Mouse (Mus musculus) thymus, postnatal 10 days (tissue): Measurements from ENCODE around the gene Renbp.

ENCODE experiments used
- DNase-seq, 2 experiments: peaks; one replicate each; pipeline ENCODE4 v3.0.0; 2021; ENCODE audit warnings: low spot score in 2 of 2

Renbp gene

DNA sequence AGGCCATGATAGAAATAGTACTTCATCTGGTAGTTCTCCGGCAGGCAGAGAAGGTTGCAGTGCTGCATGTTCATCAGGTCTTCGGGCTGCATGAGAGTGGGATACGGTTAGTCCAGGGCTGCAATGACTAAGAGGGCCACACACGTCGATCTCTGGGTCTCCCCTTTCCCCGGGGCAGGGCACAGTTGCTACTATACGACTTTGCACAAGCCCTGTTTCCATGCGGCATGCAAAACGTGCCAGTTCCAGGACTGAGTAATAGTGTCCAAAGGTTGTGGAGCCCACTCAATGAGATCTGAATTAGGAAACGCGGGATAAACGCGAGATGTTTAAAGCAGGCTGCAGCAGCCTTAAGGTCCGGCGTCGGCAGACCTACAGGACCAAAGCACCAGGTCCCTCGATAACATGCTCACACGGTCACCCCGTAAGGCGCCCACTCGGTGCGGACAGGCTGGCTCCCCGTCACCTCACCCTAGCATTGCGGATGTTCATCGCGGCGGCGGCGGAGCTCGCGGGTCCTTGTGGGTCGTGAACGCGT, 9.3 kb downstream of the Renbp start:
- no peak for DNase-seq

DNA sequence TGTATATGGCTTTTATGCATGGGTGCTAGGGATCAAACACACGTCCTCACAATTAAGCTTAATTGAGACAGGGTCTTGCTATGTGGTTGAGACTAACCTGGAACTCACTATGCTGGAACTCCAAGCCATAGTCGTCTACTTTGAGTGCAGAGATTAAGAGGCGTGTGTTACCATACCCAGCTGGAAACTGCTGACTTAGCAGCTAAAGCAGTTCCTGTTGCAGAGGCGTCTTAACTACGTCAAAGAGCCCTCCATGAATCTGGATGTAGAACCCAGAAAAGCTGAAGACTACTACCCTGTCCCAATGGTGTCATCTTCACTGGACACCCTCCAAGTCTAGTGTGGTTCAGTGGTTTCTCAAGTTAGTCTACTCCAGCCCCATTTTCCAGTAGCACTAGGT, 12.0 kb downstream of the Renbp start:
- DNase-seq = no peak

DNA sequence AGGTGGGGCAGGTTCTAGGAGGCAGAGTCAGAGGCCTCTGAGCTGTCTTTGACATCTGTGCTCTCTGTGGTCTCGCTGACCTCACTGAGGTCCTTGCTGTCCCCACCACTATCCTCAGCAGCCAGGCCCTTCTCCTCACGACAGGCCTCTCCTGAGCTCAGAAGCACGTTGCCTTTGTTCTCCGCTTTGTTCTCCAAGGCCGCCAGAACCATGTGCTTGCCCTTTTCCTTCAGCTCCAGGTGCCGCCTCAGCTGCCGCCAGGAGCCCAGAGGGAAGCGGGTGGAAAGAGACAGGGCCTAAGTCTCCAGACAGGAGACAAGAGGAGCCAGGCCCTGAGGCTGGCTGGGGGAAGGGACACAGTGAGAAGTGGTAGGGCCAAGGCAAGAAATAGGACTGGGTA, 13.7 kb downstream of the Renbp start:
- DNase-seq = no peak

DNA sequence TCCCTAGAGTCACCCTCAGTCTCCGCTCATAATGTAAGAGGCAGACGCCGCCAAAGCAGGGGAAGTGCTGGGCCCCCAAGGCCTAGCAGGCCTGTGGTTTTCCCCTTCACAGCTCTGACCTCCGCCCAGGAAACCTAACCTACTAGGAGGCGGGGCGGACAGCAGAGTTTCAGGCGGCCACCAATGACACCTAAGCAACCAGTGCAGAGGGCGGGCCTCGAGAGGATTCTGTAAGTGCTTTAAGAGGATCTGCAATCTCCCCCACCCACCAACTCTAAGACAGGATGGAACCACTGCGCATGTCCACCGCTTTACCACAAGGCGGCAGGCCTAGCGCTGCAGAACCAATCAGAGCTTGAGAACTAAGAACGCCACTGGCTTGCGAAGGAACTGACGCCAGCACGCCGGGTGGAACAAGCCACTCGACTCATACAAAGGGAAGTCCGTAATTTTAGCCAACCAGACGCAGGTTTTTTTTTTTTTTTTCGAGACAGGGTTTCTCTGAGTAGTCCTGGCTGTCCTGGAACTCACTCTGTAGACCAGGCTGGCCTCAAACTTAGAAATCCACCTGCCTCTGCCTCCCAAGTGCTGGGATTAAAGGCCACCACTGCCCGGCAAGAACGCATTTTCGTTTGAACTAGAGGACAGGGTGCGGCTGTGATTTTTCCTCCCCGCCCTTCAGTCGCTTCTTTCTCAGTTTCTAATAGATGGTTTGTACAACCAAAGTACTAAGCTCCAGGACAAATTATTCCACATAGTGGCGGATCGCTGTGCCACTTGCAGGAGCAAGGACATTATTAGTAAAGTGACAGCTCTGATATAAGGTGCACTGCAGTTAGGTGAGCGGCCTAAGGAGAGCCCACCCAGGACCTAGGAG, 15.6 kb downstream of the Renbp start:
- DNase-seq = peak; percentile 83 to 90

DNA sequence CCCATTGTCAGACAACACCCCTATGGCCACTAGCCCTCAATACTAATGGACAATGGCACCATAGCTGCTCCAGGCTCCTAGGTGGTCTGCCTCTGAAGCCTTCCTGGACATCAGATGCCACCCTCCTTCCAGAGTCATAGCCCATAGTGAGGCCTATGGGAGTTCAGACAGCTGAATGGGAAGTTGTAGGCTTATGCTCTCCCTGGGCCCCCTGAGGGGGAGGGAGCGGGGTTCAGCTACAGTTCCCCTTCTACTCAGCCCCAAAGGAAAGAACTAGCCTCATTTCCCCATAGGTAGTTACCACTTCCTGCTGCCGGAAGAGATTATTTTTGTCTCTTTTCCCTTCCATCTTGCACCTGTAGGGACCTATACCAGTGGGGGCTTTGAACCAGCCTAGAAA, 19.1 kb downstream of the Renbp start:
- peak; percentile 62 to 70 for DNase-seq

DNA sequence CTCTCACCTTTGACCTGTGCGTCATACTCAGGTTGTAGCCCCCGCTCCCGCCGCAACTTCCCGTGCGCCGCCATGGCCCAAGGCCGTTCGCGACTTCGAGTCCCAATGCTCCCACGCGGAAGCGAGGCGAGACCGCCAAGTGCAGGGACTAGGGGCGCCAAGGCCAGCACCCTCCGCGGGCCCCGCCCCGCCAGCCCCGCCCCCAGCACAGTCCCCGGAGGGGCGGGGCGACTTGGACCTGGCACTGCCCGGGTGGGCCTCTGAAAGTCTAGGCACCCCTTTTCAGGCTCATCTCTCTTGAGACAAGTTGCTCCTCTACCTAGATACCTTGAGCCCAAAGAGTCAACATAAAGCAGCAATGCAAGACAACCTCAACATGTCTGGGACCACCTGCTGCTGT, 19.5 kb downstream of the Renbp start:
- peak; percentile 73 to 79 for DNase-seq

DNA sequence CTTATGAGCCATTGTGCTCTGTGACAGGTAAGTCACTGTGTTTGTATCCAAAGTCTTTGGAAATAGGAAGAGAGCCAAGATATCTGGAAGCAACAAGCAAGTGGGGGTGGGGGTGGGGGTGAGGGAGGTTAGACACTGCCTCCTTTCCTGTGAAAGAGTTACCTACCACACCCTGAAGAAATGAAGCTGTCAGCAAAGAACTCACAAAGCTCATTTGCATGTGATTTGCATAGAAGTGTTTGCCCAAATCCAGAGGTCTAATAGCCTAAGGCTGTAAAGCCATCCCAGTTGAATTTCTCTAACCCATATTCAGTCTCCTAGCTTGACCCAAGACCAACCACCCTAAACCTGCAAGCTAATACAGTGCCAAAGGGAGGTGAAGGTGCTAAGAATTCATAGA, 20.2 kb downstream of the Renbp start:
- DNase-seq = no peak

DNA sequence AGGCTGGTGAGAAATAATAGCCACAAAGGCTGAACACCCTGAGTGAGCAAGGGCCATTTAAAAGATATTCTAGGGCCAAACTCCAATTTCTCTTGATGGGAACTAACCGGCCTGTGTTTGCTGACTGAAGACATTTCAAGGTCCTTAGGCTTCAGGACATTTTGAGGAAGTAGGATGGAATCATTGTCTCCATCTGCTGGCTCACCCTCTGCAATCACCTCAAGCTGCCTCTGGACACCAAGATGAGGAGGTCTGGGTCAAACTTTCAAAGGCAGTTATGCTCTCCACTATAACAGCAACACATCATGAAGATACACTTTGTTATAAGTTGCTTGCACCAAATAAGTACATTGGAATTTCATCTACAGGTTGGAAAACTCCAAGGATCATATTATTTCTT, 20.6 kb downstream of the Renbp start:
- no peak for DNase-seq

DNA sequence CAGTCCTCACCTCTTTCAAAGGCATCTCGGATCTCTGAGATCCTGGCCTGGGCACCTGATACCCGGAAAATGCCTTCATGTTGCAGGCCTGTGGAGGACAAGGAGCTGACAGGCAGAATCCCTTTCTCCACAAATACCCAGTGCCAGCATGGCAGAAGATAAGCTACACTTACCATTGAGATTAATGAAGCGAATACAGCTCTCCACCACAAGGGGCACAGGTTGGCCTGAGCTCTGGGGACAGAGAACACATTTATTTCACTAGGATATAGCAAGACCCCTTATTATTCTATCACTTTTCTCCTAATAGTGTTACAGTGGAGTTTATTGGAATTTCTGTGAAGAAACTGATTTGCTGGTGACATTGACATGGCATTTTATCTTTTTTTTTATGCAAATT, 32.7 kb downstream of the Renbp start:
- no peak for DNase-seq

DNA sequence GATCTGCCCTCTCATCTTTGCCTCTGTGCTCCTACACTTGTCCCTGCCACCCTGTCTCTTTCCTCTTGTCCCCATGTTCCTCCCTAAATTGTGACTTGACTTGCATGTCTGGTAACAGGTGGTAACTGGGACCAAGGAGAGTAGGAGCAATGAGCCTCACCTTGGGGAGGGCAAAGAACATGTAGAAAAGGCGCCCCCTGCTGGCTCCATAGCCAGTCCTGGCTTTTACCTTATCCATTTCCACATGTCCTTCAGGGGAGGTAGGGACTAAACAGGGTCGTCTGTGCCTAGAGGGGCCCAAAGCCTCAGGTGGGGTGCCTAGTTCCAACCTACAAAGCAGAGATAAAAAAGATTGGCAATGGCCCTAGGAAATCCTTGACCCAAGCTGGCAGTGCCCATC, 34.9 kb downstream of the Renbp start, which contains the start of gene L1cam:
Gene L1cam, minus strand, starts transcription at position 387 of the 400 bp plus-strand sequence.
- peak in 1 of 2 experiments; percentile 56 for DNase-seq

DNA sequence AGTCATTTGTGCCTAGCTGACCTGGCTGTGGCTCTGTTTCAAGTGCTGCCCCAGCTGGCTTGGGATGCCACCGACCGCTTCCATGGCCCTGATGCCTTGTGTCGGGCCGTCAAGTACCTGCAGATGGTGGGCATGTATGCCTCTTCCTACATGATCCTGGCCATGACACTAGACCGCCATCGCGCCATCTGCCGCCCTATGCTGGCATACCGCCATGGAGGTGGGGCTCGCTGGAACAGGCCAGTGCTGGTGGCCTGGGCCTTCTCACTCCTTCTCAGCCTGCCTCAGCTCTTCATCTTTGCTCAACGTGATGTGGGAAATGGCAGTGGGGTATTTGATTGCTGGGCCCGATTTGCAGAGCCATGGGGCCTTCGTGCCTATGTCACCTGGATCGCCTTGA, 37.8 kb downstream of the Renbp start:
- DNase-seq = no peak

DNA sequence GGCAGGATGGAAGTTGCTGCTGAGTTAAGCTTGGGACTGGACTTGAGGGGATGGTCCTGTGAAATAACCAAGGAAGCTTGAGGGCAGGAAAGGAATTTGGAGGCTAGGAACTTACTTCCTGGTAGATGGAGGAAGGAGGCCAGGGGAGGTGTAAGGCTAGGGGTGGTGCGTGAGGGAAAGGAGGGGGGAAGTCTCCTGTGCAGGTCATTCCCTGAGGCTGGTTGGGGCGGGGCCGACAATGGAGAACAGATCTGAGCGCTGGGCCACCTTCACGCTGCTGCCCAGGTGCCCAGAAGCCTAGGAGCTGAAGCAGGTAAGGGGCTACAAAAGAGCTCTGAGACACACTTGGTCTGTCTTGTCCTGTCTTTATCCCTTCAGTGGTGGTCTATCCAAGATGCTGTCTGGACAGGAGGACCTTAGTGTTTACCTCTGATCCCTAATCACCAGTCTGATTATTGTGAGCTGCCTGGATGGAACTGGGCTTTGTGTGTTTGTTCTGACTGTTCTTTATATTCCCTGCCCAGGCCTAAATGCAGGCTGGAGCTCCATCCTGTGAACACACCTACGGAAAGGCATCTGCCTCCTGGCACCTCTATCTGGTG, 39.0 kb downstream of the Renbp start, which contains the start of gene Avpr2:
Gene Avpr2, plus strand, starts transcription at position 552 of the 602 bp plus-strand sequence.
- no peak for DNase-seq

DNA sequence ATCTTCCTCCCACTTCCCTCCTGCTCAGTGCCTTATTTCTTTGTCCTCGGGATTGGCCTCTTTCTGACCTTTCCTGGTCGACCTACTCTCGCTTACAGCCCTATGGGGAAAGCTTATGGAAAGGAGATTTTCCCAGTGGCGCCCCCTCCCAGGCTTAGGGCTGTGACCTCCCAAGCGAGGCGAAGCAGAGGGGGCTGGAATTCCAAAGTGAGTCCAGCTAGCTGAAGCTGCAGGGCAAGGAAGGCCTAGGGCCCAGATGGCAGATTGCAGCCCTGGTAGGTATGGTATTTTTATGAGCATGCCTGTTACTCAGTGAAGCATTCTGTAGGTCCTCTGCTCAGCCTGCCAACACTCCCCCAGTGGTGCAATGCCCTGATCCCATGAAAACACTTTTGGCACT, 49.2 kb downstream of the Renbp start:
- DNase-seq = no peak

DNA sequence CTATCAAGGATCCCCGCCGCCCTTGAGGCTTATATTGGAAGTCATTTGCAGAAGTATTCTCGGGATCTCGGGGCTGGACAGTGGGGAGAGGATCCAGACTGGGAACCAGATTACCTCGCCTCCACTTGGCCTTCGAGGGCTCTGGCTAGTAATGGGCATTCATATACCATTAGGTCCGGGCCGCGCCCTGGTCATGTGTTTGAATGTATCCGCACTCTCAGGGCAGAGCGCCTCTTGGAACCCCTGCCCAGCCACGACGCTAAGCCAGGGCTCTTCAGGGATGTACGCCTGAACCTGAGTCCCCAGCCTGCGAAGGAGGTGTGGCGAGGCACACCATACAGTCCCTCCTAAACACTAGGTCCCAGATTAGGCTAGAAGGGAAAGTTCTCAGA, 49.6 kb downstream of the Renbp start:
- DNase-seq = no peak

DNA sequence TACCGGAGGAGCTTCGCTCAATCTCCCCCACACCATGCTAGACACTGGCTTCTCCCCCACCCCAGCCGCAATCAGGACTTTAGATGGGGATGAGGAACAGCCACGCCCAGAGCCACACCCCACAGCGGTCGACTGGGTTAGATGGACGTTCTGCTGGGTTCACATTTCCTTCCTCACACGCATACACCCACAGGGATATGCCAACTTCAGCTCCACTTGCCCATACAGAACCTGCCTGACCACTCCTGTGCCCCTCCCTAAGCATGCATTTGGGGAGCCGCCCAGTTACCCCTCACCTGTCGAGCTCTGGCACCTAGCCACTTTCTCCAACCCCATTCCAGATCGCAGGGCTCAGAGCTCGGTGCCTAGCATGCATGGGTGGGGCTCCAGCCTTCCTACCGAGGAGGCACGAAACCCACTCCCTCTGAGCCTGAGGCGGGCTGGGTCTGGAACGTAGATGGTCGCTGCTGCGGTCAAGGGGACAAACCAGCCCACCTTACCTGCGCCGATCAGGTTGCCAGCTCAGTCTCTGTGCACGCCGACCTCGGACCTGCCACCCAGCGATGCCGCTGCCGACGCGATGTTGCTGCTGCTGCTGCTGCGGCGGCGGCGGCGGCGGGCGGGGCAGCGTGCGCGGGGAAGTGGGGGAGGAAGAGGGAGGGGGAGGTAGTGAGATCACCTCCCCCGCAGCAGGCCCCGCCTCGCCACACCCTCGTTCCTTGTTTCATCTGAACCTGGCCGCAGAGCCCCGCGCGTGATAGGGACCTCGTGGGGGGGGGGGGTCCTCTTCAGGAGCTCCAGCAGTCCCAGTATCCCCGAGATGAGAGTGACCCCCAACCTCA, 50.2 kb downstream of the Renbp start:
- DNase-seq = peak; percentile 27 to 49

DNA sequence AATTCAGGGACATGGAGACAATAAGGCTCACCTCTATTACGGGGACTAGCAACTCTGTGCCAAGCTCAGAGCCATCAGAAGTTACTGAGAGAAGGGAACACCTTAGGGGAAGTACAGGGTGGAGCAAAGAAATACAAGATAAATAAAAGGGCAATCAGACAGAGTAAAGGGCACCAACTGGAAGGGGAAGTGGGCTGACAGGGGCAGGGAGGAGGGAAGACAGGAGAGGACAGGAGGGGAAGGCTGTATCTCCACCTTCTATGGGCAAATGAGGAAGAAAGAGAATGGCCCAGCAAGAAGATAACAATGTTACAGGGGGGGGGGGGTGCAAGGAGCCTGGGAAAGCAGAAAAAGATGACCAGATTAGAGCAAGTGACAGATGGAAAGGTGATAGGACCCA, 53.6 kb downstream of the Renbp start:
- no peak for DNase-seq

DNA sequence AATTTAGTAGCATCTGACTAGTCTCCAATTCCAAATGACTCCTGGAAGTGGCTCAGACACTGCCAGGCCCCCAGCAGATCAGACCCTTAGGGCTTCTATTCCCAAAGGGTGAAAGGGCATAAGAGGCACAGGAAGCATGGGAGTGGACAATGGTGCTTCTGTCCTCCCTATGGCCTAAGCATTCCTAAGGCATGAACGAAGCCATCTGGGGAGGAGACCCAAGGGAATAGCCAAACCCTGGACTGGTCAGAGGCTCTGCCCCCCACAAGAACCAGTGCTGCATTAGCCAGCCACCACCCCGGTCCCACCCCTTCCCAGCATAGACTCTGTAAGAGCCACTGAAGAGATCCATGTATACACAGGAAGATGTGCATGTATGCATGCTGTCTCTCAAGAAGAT, 54.8 kb downstream of the Renbp start:
- no peak for DNase-seq
